Mouse (Mus musculus): ENCODE data around the gene Sparc. TPM values are rescaled to one million over a fixed set of nuclear protein-coding genes. Genes with fewer than 3 reads are reported as not detected.
"Not testable (repeated sequence)": the region's sequence is repeated elsewhere in the genome, so short reads cannot be mapped to it uniquely, and the experiment has no call there.

Sparc gene
- polyA plus RNA-seq, 1 experiment from 2014 or later, result 272 TPM

- peak overlapping the region; percentile 64 for H3K4me2 ChIP-seq (ENCODE audit: low read depth, low read length)
- 5% methylated on average over 24 of the region's 24 CpGs for WGBS (ENCODE audit: insufficient replicate concordance)
- DNase-seq, result peak; percentile 54
- peak overlapping the region; percentile 45; the same call in 1 of the 2 replicates for H3K9ac ChIP-seq (replicated peaks)
- H3K36me3 ChIP-seq (replicated peaks; ENCODE audit: insufficient read depth, low read length), result no peaks in the 10 kb centered on the region
- no peaks in the 10 kb centered on the region for H3K27me3 ChIP-seq (ENCODE audit: insufficient read depth, low read length)
- H3K4me1 ChIP-seq (ENCODE audit: insufficient read depth), result 0 out of 2 replicates have a peak, but pooled peaks cover 4% of the 10 kb centered on the region
- peak; percentile 55 for ATAC-seq
- no peaks in the 10 kb centered on the region for H3K9me3 ChIP-seq (ENCODE audit: low read length)
- TF ChIP-seq CTCF (IDR thresholded peaks at IDR 0.05; ENCODE audit: low read depth) (no peak), EP300 (IDR thresholded peaks at IDR 0.05; ENCODE audit: low read depth) (no peak)
- H3K4me3 ChIP-seq (ENCODE audit: low read depth, low read length), result peak overlapping the region; percentile 43
- H3K27ac ChIP-seq (ENCODE audit: low read depth), result peak overlapping the region; percentile 66
These were observed 4.9 kb downstream of the Sparc start for GRCm38 (mm10) chr11:55417898-55418703.

- TF ChIP-seq EP300 (IDR thresholded peaks at IDR 0.05; ENCODE audit: low read depth), result no peak
- TF ChIP-seq CTCF (IDR thresholded peaks at IDR 0.05; ENCODE audit: low read depth), result no peak
These were observed 6.2 kb downstream of the Sparc start for GRCm38 (mm10) chr11:55416609-55417265.

GRCm38 (mm10) chr11:55415731-55416130 lies 7.3 kb downstream of the Sparc start:
- not testable (repeated sequence) for H3K9ac ChIP-seq (replicated peaks); H3K4me3 ChIP-seq (ENCODE audit: low read depth, low read length); H3K9me3 ChIP-seq (ENCODE audit: low read length); ATAC-seq; DNase-seq; H3K4me1 ChIP-seq (ENCODE audit: insufficient read depth); H3K27me3 ChIP-seq (ENCODE audit: insufficient read depth, low read length); H3K4me2 ChIP-seq (ENCODE audit: low read depth, low read length); H3K27ac ChIP-seq (ENCODE audit: low read depth); H3K36me3 ChIP-seq (replicated peaks; ENCODE audit: insufficient read depth, low read length)
- 66% methylated on average over 6 of the region's 6 CpGs for WGBS (ENCODE audit: insufficient replicate concordance)

More at GRCm38 (mm10) chr11:55416609-55417265, 6.2 kb downstream of the Sparc start:
- Histone ChIP-seq H3K4me2 (ENCODE audit: low read depth, low read length) (peak overlapping the region; percentile 64), H3K27ac (ENCODE audit: low read depth) (peak overlapping the region; percentile 31), H3K4me1 (ENCODE audit: insufficient read depth) (0 out of 2 replicates have a peak, but pooled peaks cover 4% of the 10 kb centered on the region), H3K9ac (replicated peaks) (no peak overlapping the region), H3K27me3 (ENCODE audit: insufficient read depth, low read length) (no peaks in the 10 kb centered on the region), H3K36me3 (replicated peaks; ENCODE audit: insufficient read depth, low read length) (no peaks in the 10 kb centered on the region), H3K9me3 (ENCODE audit: low read length) (no peaks in the 10 kb centered on the region), H3K4me3 (ENCODE audit: low read depth, low read length) (no peak overlapping the region)
- WGBS (ENCODE audit: insufficient replicate concordance), result 52% methylated on average over 6 of the region's 6 CpGs
- DNase-seq (no peak), ATAC-seq (no peak)

GRCm38 (mm10) chr11:55415036-55415704 lies 7.8 kb downstream of the Sparc start:
- 0 out of 2 replicates have a peak overlapping the region, but pooled peaks have one; percentile 22 for H3K27ac ChIP-seq (ENCODE audit: low read depth)
- H3K4me2 ChIP-seq (ENCODE audit: low read depth, low read length), result 0 out of 2 replicates have a peak overlapping the region, but pooled peaks have one; percentile 19
- ATAC-seq (no peak), DNase-seq (no peak)
- no peaks in the 10 kb centered on the region for H3K36me3 ChIP-seq (replicated peaks; ENCODE audit: insufficient read depth, low read length)
- no peak for TF ChIP-seq CTCF (IDR thresholded peaks at IDR 0.05; ENCODE audit: low read depth)
- TF ChIP-seq EP300 (IDR thresholded peaks at IDR 0.05; ENCODE audit: low read depth), result no peak
- WGBS (ENCODE audit: insufficient replicate concordance), result 34% methylated on average over 9 of the region's 9 CpGs
- 0 out of 2 replicates have a peak, but pooled peaks cover 4% of the 10 kb centered on the region for H3K4me1 ChIP-seq (ENCODE audit: insufficient read depth)
- H3K27me3 ChIP-seq (ENCODE audit: insufficient read depth, low read length), result no peaks in the 10 kb centered on the region
- H3K9me3 ChIP-seq (ENCODE audit: low read length), result no peaks in the 10 kb centered on the region
- no peak overlapping the region; the same call in 1 of the 2 replicates for H3K9ac ChIP-seq (replicated peaks)
- no peak overlapping the region for H3K4me3 ChIP-seq (ENCODE audit: low read depth, low read length)

GRCm38 (mm10) chr11:55414314-55414713 lies 8.7 kb downstream of the Sparc start:
- H3K27me3 ChIP-seq (ENCODE audit: insufficient read depth, low read length), result no peaks in the 10 kb centered on the region
- H3K4me1 ChIP-seq (ENCODE audit: insufficient read depth), result 0 out of 2 replicates have a peak, but pooled peaks cover 4% of the 10 kb centered on the region
- ATAC-seq (no peak), DNase-seq (no peak)
- H3K4me2 ChIP-seq (ENCODE audit: low read depth, low read length), result no peak overlapping the region
- no peak overlapping the region for H3K9ac ChIP-seq (replicated peaks)
- TF ChIP-seq EP300 (IDR thresholded peaks at IDR 0.05; ENCODE audit: low read depth), result no peak
- no peak for TF ChIP-seq CTCF (IDR thresholded peaks at IDR 0.05; ENCODE audit: low read depth)
- H3K36me3 ChIP-seq (replicated peaks; ENCODE audit: insufficient read depth, low read length), result no peaks in the 10 kb centered on the region
- H3K4me3 ChIP-seq (ENCODE audit: low read depth, low read length), result no peak overlapping the region
- no peaks in the 10 kb centered on the region for H3K9me3 ChIP-seq (ENCODE audit: low read length)
- no peak overlapping the region for H3K27ac ChIP-seq (ENCODE audit: low read depth)
- 45% methylated on average over 5 of the region's 5 CpGs for WGBS (ENCODE audit: insufficient replicate concordance)

GRCm38 (mm10) chr11:55413416-55413796 lies 9.6 kb downstream of the Sparc start:
- H3K9me3 ChIP-seq (ENCODE audit: low read length), result no peaks in the 10 kb centered on the region
- TF ChIP-seq CTCF (IDR thresholded peaks at IDR 0.05; ENCODE audit: low read depth) (no peak), EP300 (IDR thresholded peaks at IDR 0.05; ENCODE audit: low read depth) (no peak)
- H3K27me3 ChIP-seq (ENCODE audit: insufficient read depth, low read length), result no peaks in the 10 kb centered on the region
- no peaks in the 10 kb centered on the region for H3K36me3 ChIP-seq (replicated peaks; ENCODE audit: insufficient read depth, low read length)
- H3K27ac ChIP-seq (ENCODE audit: low read depth), result no peak overlapping the region
- no peak overlapping the region for H3K4me3 ChIP-seq (ENCODE audit: low read depth, low read length)
- DNase-seq (no peak), ATAC-seq (no peak)
- no peak overlapping the region for H3K4me2 ChIP-seq (ENCODE audit: low read depth, low read length)
- WGBS (ENCODE audit: insufficient replicate concordance), result 81% methylated on average over 2 of the region's 2 CpGs
- H3K4me1 ChIP-seq (ENCODE audit: insufficient read depth), result 0 out of 2 replicates have a peak, but pooled peaks cover 4% of the 10 kb centered on the region
- no peak overlapping the region for H3K9ac ChIP-seq (replicated peaks)

All from liver, postnatal 0 days (tissue).